Mouse (Mus musculus) urinary bladder, postnatal 4 days (tissue): Measurements from ENCODE around the gene Smarcc1.
"Not testable (repeated sequence)": the region's sequence is repeated elsewhere in the genome, so short reads cannot be mapped to it uniquely, and the experiment has no call there.

Source experiments
- DNase-seq, 2 experiments: peaks; one replicate each; pipeline ENCODE4 v3.0.0; 2021 to 2022; ENCODE audit warnings: low spot score in 2 of 2

The Smarcc1 gene

GRCm38 (mm10) chr9:110116977-110117778, at the start of gene Smarcc1:
TSS of gene Smarcc1 (plus strand) at chr9:110117708.
- DNase-seq: peak; percentile 85 to 89

GRCm38 (mm10) chr9:110068745-110069144, 48.8 kb upstream of the Smarcc1 start:
- no peak for DNase-seq

GRCm38 (mm10) chr9:110070358-110070757, 47.1 kb upstream of the Smarcc1 start:
- no peak for DNase-seq

- DNase-seq: no peak
Observed at GRCm38 (mm10) chr9:110071011-110071410, 46.5 kb upstream of the Smarcc1 start.

- peak; percentile 55 to 76 for DNase-seq
Observed at GRCm38 (mm10) chr9:110071843-110072242, 45.7 kb upstream of the Smarcc1 start.

GRCm38 (mm10) chr9:110076468-110076867, 41.0 kb upstream of the Smarcc1 start:
- DNase-seq: not testable (repeated sequence)

- DNase-seq: no peak
Observed at GRCm38 (mm10) chr9:110081066-110081465, 36.4 kb upstream of the Smarcc1 start.

GRCm38 (mm10) chr9:110084201-110084964, 33.1 kb upstream of the Smarcc1 start:
- no peak for DNase-seq

- no peak for DNase-seq
Observed at GRCm38 (mm10) chr9:110085693-110086092, 31.8 kb upstream of the Smarcc1 start.

GRCm38 (mm10) chr9:110093303-110093702, 24.2 kb upstream of the Smarcc1 start:
- no peak for DNase-seq

- no peak for DNase-seq
Observed at GRCm38 (mm10) chr9:110094761-110095160, 22.7 kb upstream of the Smarcc1 start.

- no peak for DNase-seq
Observed at GRCm38 (mm10) chr9:110097791-110098190, 19.7 kb upstream of the Smarcc1 start.

GRCm38 (mm10) chr9:110100627-110101600, 16.6 kb upstream of the Smarcc1 start:
- peak; percentile 85 to 93 for DNase-seq

GRCm38 (mm10) chr9:110116353-110116976, 1.0 kb upstream of the Smarcc1 start:
- DNase-seq: no peak

- no peak for DNase-seq
Observed at GRCm38 (mm10) chr9:110117779-110118139, 251 bp downstream of the Smarcc1 start, which contains the start of gene Dhx30. TSS of gene Dhx30 (minus strand) at chr9:110117830.

GRCm38 (mm10) chr9:110118249-110118648, 741 bp downstream of the Smarcc1 start:
- DNase-seq: no peak

GRCm38 (mm10) chr9:110121424-110121823, 3.9 kb downstream of the Smarcc1 start:
- DNase-seq: no peak

GRCm38 (mm10) chr9:110123322-110123721, 5.8 kb downstream of the Smarcc1 start:
- DNase-seq: no peak

GRCm38 (mm10) chr9:110124008-110124540, 6.6 kb downstream of the Smarcc1 start:
- DNase-seq: not testable (repeated sequence)

- no peak for DNase-seq
Observed at GRCm38 (mm10) chr9:110130896-110131524, 13.5 kb downstream of the Smarcc1 start.
